Mouse (Mus musculus): ENCODE results near the gene Apaf1. TPM values are rescaled to one million over a fixed set of nuclear protein-coding genes. Genes with fewer than 3 reads are reported as not detected.

Apaf1 gene
- polyA plus RNA-seq, 2 experiments: 33.2 to 39.4 TPM

DNA sequence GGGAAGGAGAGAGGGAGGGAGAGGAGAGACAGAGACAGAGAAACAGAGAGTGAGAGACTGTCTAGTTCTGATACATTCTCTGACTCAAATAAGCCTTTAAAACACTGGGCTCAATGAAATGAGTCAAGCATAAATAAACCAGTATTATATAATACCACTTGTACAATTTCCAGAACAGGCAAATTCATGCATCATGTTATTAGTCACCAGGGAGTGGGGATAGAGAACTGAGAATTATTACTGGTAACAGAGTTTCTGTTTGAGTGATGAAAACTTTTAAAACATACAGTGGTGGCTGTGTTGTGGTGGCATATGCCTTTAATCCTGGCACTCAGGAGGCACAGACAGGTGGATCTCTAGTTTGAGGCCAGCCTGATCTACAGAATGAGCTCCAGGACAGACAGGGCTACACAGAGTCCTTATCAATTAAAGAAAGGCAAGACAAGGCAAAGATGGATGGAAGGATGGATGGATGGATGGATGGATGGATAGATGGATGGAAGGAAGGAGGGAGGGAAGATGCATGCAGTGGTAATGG, 53.5 kb downstream of the Apaf1 start:
- no peaks in the 10 kb centered on the region for H3K27me3 ChIP-seq (ENCODE audit: control insufficient read depth, insufficient read depth, low read length)
- H3K4me1 ChIP-seq (ENCODE audit: control insufficient read depth, insufficient read depth, low read length): no peaks in the 10 kb centered on the region
- H3K27ac ChIP-seq (replicated peaks; ENCODE audit: low read depth, low read length): no peak overlapping the region
- TF ChIP-seq POLR2A (IDR thresholded peaks at IDR 0.05; ENCODE audit: borderline replicate concordance, extremely low read depth, insufficient read depth, insufficient read length): no peak
- H3K4me3 ChIP-seq (replicated peaks; ENCODE audit: low read length): no peak overlapping the region
- DNase-seq (ENCODE audit: low spot score): no peak
- H3K9ac ChIP-seq (ENCODE audit: low read depth, low read length, severe bottlenecking): no peak overlapping the region
- no peak for ATAC-seq (ENCODE audit: low FRiP score, low read depth)
- no peak overlapping the region for H3K4me2 ChIP-seq (replicated peaks; ENCODE audit: low read depth, low read length, severe bottlenecking)
- peaks cover 22% of the 10 kb centered on the region for H3K36me3 ChIP-seq (ENCODE audit: control insufficient read depth, insufficient read depth, low read length)
- H3K9me3 ChIP-seq (ENCODE audit: control insufficient read depth, low read length): no peaks in the 10 kb centered on the region

- WGBS: 86% methylated on average over 5 of the region's 5 CpGs
- Histone ChIP-seq H3K27me3 (ENCODE audit: control insufficient read depth, insufficient read depth, low read length) (no peaks in the 10 kb centered on the region), H3K9ac (ENCODE audit: low read depth, low read length, severe bottlenecking) (no peak overlapping the region), H3K4me2 (replicated peaks; ENCODE audit: low read depth, low read length, severe bottlenecking) (no peak overlapping the region), H3K27ac (replicated peaks; ENCODE audit: low read depth, low read length) (no peak overlapping the region), H3K4me1 (ENCODE audit: control insufficient read depth, insufficient read depth, low read length) (no peaks in the 10 kb centered on the region), H3K9me3 (ENCODE audit: control insufficient read depth, low read length) (no peaks in the 10 kb centered on the region), H3K36me3 (ENCODE audit: control insufficient read depth, insufficient read depth, low read length) (peaks cover 25% of the 10 kb centered on the region), H3K4me3 (replicated peaks; ENCODE audit: low read length) (no peak overlapping the region)
- TF ChIP-seq POLR2A (IDR thresholded peaks at IDR 0.05; ENCODE audit: borderline replicate concordance, extremely low read depth, insufficient read depth, insufficient read length): no peak
- no peak for ATAC-seq (ENCODE audit: low FRiP score, low read depth)
- no peak for DNase-seq (ENCODE audit: low spot score)
Observed at GRCm38 (mm10) chr10:91027964-91028363, 54.6 kb downstream of the Apaf1 start.

- H3K4me2 ChIP-seq (replicated peaks; ENCODE audit: low read depth, low read length, severe bottlenecking): no peak overlapping the region
- H3K27me3 ChIP-seq (ENCODE audit: control insufficient read depth, insufficient read depth, low read length): no peaks in the 10 kb centered on the region
- no peaks in the 10 kb centered on the region for H3K9me3 ChIP-seq (ENCODE audit: control insufficient read depth, low read length)
- no peak overlapping the region for H3K4me3 ChIP-seq (replicated peaks; ENCODE audit: low read length)
- no peaks in the 10 kb centered on the region for H3K4me1 ChIP-seq (ENCODE audit: control insufficient read depth, insufficient read depth, low read length)
- 93% methylated on average over 4 of the region's 4 CpGs for WGBS
- DNase-seq (ENCODE audit: low spot score) (no peak), ATAC-seq (ENCODE audit: low FRiP score, low read depth) (no peak)
- no peak for TF ChIP-seq POLR2A (IDR thresholded peaks at IDR 0.05; ENCODE audit: borderline replicate concordance, extremely low read depth, insufficient read depth, insufficient read length)
- H3K9ac ChIP-seq (ENCODE audit: low read depth, low read length, severe bottlenecking): no peak overlapping the region
- H3K36me3 ChIP-seq (ENCODE audit: control insufficient read depth, insufficient read depth, low read length): peaks cover 25% of the 10 kb centered on the region
- H3K27ac ChIP-seq (replicated peaks; ENCODE audit: low read depth, low read length): no peak overlapping the region
Observed at GRCm38 (mm10) chr10:91027468-91027867, 55.1 kb downstream of the Apaf1 start.

- Histone ChIP-seq H3K36me3 (ENCODE audit: control insufficient read depth, insufficient read depth, low read length) (peaks cover 24% of the 10 kb centered on the region), H3K4me2 (replicated peaks; ENCODE audit: low read depth, low read length, severe bottlenecking) (no peak overlapping the region), H3K27me3 (ENCODE audit: control insufficient read depth, insufficient read depth, low read length) (no peaks in the 10 kb centered on the region), H3K9me3 (ENCODE audit: control insufficient read depth, low read length) (no peaks in the 10 kb centered on the region), H3K4me3 (replicated peaks; ENCODE audit: low read length) (no peak overlapping the region), H3K9ac (ENCODE audit: low read depth, low read length, severe bottlenecking) (no peak overlapping the region), H3K27ac (replicated peaks; ENCODE audit: low read depth, low read length) (0 out of 2 replicates have a peak overlapping the region, but pooled peaks have one; percentile 19), H3K4me1 (ENCODE audit: control insufficient read depth, insufficient read depth, low read length) (no peaks in the 10 kb centered on the region)
- WGBS: 53% methylated on average over 12 of the region's 12 CpGs
- no peak for TF ChIP-seq POLR2A (IDR thresholded peaks at IDR 0.05; ENCODE audit: borderline replicate concordance, extremely low read depth, insufficient read depth, insufficient read length)
- ATAC-seq (ENCODE audit: low FRiP score, low read depth) (peak; percentile 81), DNase-seq (ENCODE audit: low spot score) (peak; percentile 63)
Observed at GRCm38 (mm10) chr10:91005858-91006538, 76.6 kb downstream of the Apaf1 start.

DNA sequence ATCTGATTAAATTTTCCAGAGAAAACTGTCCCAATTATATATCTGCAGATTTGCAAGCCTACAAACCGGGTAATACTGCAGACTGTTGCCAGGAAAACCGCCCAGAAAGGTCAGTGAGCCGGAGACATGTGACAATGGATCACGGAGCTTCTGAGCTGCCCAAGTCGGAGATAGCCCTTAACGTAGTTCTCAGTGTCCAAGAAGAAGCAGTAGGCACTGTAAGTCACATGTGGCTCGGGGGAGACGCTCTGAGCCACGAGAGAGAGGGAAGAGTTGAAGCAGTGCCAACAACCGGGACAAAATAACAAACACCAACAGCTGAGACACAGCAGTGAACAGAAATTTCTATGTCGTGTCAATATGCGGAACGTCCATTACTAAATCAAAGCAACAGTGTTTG, 81.1 kb downstream of the Apaf1 start:
- peaks cover 25% of the 10 kb centered on the region for H3K36me3 ChIP-seq (ENCODE audit: control insufficient read depth, insufficient read depth, low read length)
- ATAC-seq (ENCODE audit: low FRiP score, low read depth) (no peak), DNase-seq (ENCODE audit: low spot score) (peak; percentile 9)
- no peaks in the 10 kb centered on the region for H3K27me3 ChIP-seq (ENCODE audit: control insufficient read depth, insufficient read depth, low read length)
- no peak overlapping the region for H3K4me2 ChIP-seq (replicated peaks; ENCODE audit: low read depth, low read length, severe bottlenecking)
- H3K4me3 ChIP-seq (replicated peaks; ENCODE audit: low read length): no peak overlapping the region
- H3K9me3 ChIP-seq (ENCODE audit: control insufficient read depth, low read length): no peaks in the 10 kb centered on the region
- TF ChIP-seq POLR2A (IDR thresholded peaks at IDR 0.05; ENCODE audit: borderline replicate concordance, extremely low read depth, insufficient read depth, insufficient read length): no peak
- WGBS: 79% methylated on average over 13 of the region's 13 CpGs
- H3K27ac ChIP-seq (replicated peaks; ENCODE audit: low read depth, low read length): no peak overlapping the region
- H3K9ac ChIP-seq (ENCODE audit: low read depth, low read length, severe bottlenecking): no peak overlapping the region
- no peaks in the 10 kb centered on the region for H3K4me1 ChIP-seq (ENCODE audit: control insufficient read depth, insufficient read depth, low read length)

Measured in limb, embryonic 14.5 days (tissue).